Mouse (Mus musculus) stomach, embryonic 14.5 days (tissue): ENCODE results near the gene Traf3. TPM values are rescaled to one million over a fixed set of nuclear protein-coding genes. Genes with fewer than 3 reads are reported as not detected.

Source experiments
- ATAC-seq: fragments of 200-750 bp; cut with Nextera tagmentation; 2 replicates; pipeline ENCODE4 v1.8.0; 2017; ENCODE audit warnings: low read depth, moderate TSS enrichment; ENCODE audit not compliant: insufficient number of reproducible peaks, insufficient read depth, low FRiP score
- H3K27ac ChIP-seq: fragments of 300-500 bp; sonication (generic); 2 replicates; pipeline ENCODE4 v1.5.1; 2014; ENCODE audit warnings: mild to moderate bottlenecking, low read length, moderate library complexity, mixed read lengths
- H3K27me3 ChIP-seq: fragments of 300-500 bp; sonication (generic); 2 replicates; pipeline ENCODE4 v1.6.1; 2014; ENCODE audit warnings: low read length, control low read depth, mixed read lengths; ENCODE audit not compliant: control insufficient read depth, insufficient read depth
- H3K36me3 ChIP-seq: fragments of 300-500 bp; sonication (generic); 2 replicates; pipeline ENCODE4 v1.6.1; 2014; ENCODE audit warnings: mild to moderate bottlenecking, control low read depth, low read length, moderate library complexity, mixed read lengths; ENCODE audit not compliant: control insufficient read depth, insufficient read depth
- H3K4me1 ChIP-seq: fragments of 300-500 bp; sonication (generic); 2 replicates; pipeline ENCODE4 v1.6.1; 2014; ENCODE audit warnings: low read length, control low read depth, mixed read lengths; ENCODE audit not compliant: control insufficient read depth, insufficient read depth
- H3K4me2 ChIP-seq: fragments of 300-500 bp; sonication (generic); replicated peaks from 2 replicates; pipeline ENCODE4 v1.6.1; 2014; ENCODE audit warnings: low read depth, low read length, control low read depth
- H3K4me3 ChIP-seq: fragments of 300-500 bp; sonication (generic); 2 replicates; pipeline ENCODE4 v1.5.1; 2014; ENCODE audit warnings: low read depth, low read length, control low read depth
- H3K9ac ChIP-seq: fragments of 300-500 bp; sonication (generic); replicated peaks from 2 replicates; pipeline ENCODE4 v1.6.1; 2014; ENCODE audit warnings: low read depth, mild to moderate bottlenecking, control low read depth, low read length, moderate library complexity, mixed read lengths
- H3K9me3 ChIP-seq: fragments of 300-500 bp; sonication (generic); 2 replicates; pipeline ENCODE4 v1.6.1; 2016; ENCODE audit warnings: low read depth, low read length, control low read depth; ENCODE audit not compliant: control insufficient read depth
- WGBS: fragments of 180-500 bp; shearing (Covaris S2); extraction: QIAGEN DNeasy Blood & Tissue Kit; methylation state at CpG from one replicate; pipeline ENCODE4 v1.1.7; 2014; 5-methylcytosine and 5-hydroxymethylcytosine counted together
- polyA plus RNA-seq: library from polyadenylated mRNA; unstranded; fragments of >200 nt; fragmentation: Nextera tagmentation; extraction: Ambion mirVana; gene quantifications from 2 replicates; pipeline ENCODE4 v1.2.1, GENCODE M21; 2014

Gene Traf3
- polyA plus RNA-seq, 1 experiment from 2014 or later, result 13.0 TPM

GRCm38 (mm10) chr12:111150236-111150596 lies 16.0 kb upstream of the Traf3 start:
- Histone ChIP-seq H3K27me3 (no peaks in the 10 kb centered on the region), H3K36me3 (no peaks in the 10 kb centered on the region), H3K9me3 (no peaks in the 10 kb centered on the region; the same call in 1 of the 2 replicates), H3K9ac (no peak overlapping the region), H3K27ac (no peak overlapping the region), H3K4me2 (no peak overlapping the region), H3K4me3 (no peak overlapping the region), H3K4me1 (peaks cover 4% of the 10 kb centered on the region; the same call in 1 of the 2 replicates)
- ATAC-seq, result no peak
- 3% methylated on average over 6 of the region's 6 CpGs for WGBS

GRCm38 (mm10) chr12:111151422-111152156 lies 14.6 kb upstream of the Traf3 start:
- Histone ChIP-seq H3K4me2 (no peak overlapping the region), H3K27me3 (no peaks in the 10 kb centered on the region), H3K4me3 (no peak overlapping the region), H3K4me1 (peaks cover 3% of the 10 kb centered on the region; the same call in 1 of the 2 replicates), H3K9me3 (no peaks in the 10 kb centered on the region; the same call in 1 of the 2 replicates), H3K9ac (no peak overlapping the region), H3K36me3 (no peaks in the 10 kb centered on the region), H3K27ac (no peak overlapping the region)
- 79% methylated on average over 5 of the region's 5 CpGs for WGBS
- no peak for ATAC-seq

GRCm38 (mm10) chr12:111152579-111152978 lies 13.6 kb upstream of the Traf3 start:
- H3K4me3 ChIP-seq, result no peak overlapping the region
- WGBS, result 83% methylated on average over 6 of the region's 6 CpGs
- H3K9me3 ChIP-seq, result no peaks in the 10 kb centered on the region; the same call in 1 of the 2 replicates
- no peak overlapping the region for H3K9ac ChIP-seq
- H3K27ac ChIP-seq, result no peak overlapping the region
- no peak overlapping the region for H3K4me2 ChIP-seq
- peaks cover 3% of the 10 kb centered on the region; the same call in 1 of the 2 replicates for H3K4me1 ChIP-seq
- no peaks in the 10 kb centered on the region for H3K27me3 ChIP-seq
- no peak for ATAC-seq
- no peaks in the 10 kb centered on the region for H3K36me3 ChIP-seq

GRCm38 (mm10) chr12:111152981-111153710 lies 13.0 kb upstream of the Traf3 start:
- H3K27me3 ChIP-seq, result no peaks in the 10 kb centered on the region
- no peaks in the 10 kb centered on the region; the same call in 1 of the 2 replicates for H3K9me3 ChIP-seq
- no peaks in the 10 kb centered on the region for H3K36me3 ChIP-seq
- no peak overlapping the region for H3K9ac ChIP-seq
- no peak for ATAC-seq
- 66% methylated on average over 7 of the region's 7 CpGs for WGBS
- peaks cover 3% of the 10 kb centered on the region; the same call in 1 of the 2 replicates for H3K4me1 ChIP-seq
- H3K4me2 ChIP-seq, result no peak overlapping the region
- no peak overlapping the region for H3K27ac ChIP-seq
- H3K4me3 ChIP-seq, result no peak overlapping the region

- Histone ChIP-seq H3K9me3 (no peaks in the 10 kb centered on the region; the same call in 1 of the 2 replicates), H3K9ac (no peak overlapping the region), H3K36me3 (no peaks in the 10 kb centered on the region), H3K4me3 (no peak overlapping the region), H3K27ac (no peak overlapping the region), H3K4me2 (no peak overlapping the region), H3K4me1 (peaks cover 3% of the 10 kb centered on the region; the same call in 1 of the 2 replicates), H3K27me3 (no peaks in the 10 kb centered on the region)
- no peak for ATAC-seq
- 69% methylated on average over 5 of the region's 5 CpGs for WGBS
These were observed 12.2 kb upstream of the Traf3 start for GRCm38 (mm10) chr12:111153946-111154345.

- 85% methylated on average over 6 of the region's 6 CpGs for WGBS
- H3K4me2 ChIP-seq, result no peak overlapping the region
- no peaks in the 10 kb centered on the region for H3K36me3 ChIP-seq
These were observed 11.5 kb upstream of the Traf3 start for GRCm38 (mm10) chr12:111154641-111155040.

GRCm38 (mm10) chr12:111155756-111156155 lies 10.4 kb upstream of the Traf3 start:
- H3K4me3 ChIP-seq, result no peak overlapping the region
- H3K4me2 ChIP-seq, result no peak overlapping the region
- 87% methylated on average over 1 of the region's 1 CpGs for WGBS
- no peak overlapping the region for H3K27ac ChIP-seq
- H3K9me3 ChIP-seq, result no peaks in the 10 kb centered on the region; the same call in 1 of the 2 replicates
- H3K36me3 ChIP-seq, result no peaks in the 10 kb centered on the region
- H3K9ac ChIP-seq, result no peak overlapping the region
- peaks cover 11% of the 10 kb centered on the region for H3K4me1 ChIP-seq
- H3K27me3 ChIP-seq, result no peaks in the 10 kb centered on the region
- no peak for ATAC-seq

More at GRCm38 (mm10) chr12:111154641-111155040, 11.5 kb upstream of the Traf3 start:
- no peak overlapping the region for H3K27ac ChIP-seq
- peaks cover 4% of the 10 kb centered on the region; the same call in 1 of the 2 replicates for H3K4me1 ChIP-seq
- H3K4me3 ChIP-seq, result no peak overlapping the region
- H3K9ac ChIP-seq, result no peak overlapping the region
- H3K27me3 ChIP-seq, result no peaks in the 10 kb centered on the region
- no peaks in the 10 kb centered on the region; the same call in 1 of the 2 replicates for H3K9me3 ChIP-seq
- ATAC-seq, result no peak

GRCm38 (mm10) chr12:111159659-111160428 lies 6.3 kb upstream of the Traf3 start:
- H3K36me3 ChIP-seq, result no peaks in the 10 kb centered on the region
- H3K4me2 ChIP-seq, result no peak overlapping the region
- H3K9me3 ChIP-seq, result no peaks in the 10 kb centered on the region; the same call in 1 of the 2 replicates
- H3K27me3 ChIP-seq, result no peaks in the 10 kb centered on the region
- H3K4me1 ChIP-seq, result peaks cover 28% of the 10 kb centered on the region
- H3K27ac ChIP-seq, result 0 out of 2 replicates have a peak overlapping the region, but pooled peaks have one; percentile 6
- no peak overlapping the region for H3K9ac ChIP-seq
- no peak for ATAC-seq
- WGBS, result 28% methylated on average over 12 of the region's 12 CpGs
- H3K4me3 ChIP-seq, result no peak overlapping the region
